Mouse (Mus musculus): Measurements from ENCODE around the gene Ackr3. TPM values are rescaled to one million over a fixed set of nuclear protein-coding genes. Genes with fewer than 3 reads are reported as not detected.

The Ackr3 gene
- polyA plus RNA-seq, 1 experiment: 37.6 TPM

- TF ChIP-seq CTCF (IDR thresholded peaks at IDR 0.05; ENCODE audit: borderline replicate concordance, extremely low read depth, insufficient read depth, insufficient read length): no peak
- no peak for TF ChIP-seq POLR2A (IDR thresholded peaks at IDR 0.05; ENCODE audit: borderline replicate concordance, extremely low read depth, insufficient read depth, insufficient read length, poor library complexity, severe bottlenecking)
- no peak for DNase-seq (ENCODE audit: low read depth)
Measured at GRCm38 (mm10) chr1:90180966-90181699, 22.6 kb upstream of the Ackr3 start.

- TF ChIP-seq POLR2A (IDR thresholded peaks at IDR 0.05; ENCODE audit: borderline replicate concordance, extremely low read depth, insufficient read depth, insufficient read length, poor library complexity, severe bottlenecking) (no peak), CTCF (IDR thresholded peaks at IDR 0.05; ENCODE audit: borderline replicate concordance, extremely low read depth, insufficient read depth, insufficient read length) (no peak)
- DNase-seq (ENCODE audit: low read depth): no peak
Measured at GRCm38 (mm10) chr1:90182521-90182920, 21.3 kb upstream of the Ackr3 start.

- TF ChIP-seq CTCF (IDR thresholded peaks at IDR 0.05; ENCODE audit: borderline replicate concordance, extremely low read depth, insufficient read depth, insufficient read length) (no peak), POLR2A (IDR thresholded peaks at IDR 0.05; ENCODE audit: borderline replicate concordance, extremely low read depth, insufficient read depth, insufficient read length, poor library complexity, severe bottlenecking) (no peak)
- DNase-seq (ENCODE audit: low read depth): no peak
Measured at GRCm38 (mm10) chr1:90183602-90184001, 20.2 kb upstream of the Ackr3 start.

GRCm38 (mm10) chr1:90186173-90186572, 17.6 kb upstream of the Ackr3 start:
- TF ChIP-seq POLR2A (IDR thresholded peaks at IDR 0.05; ENCODE audit: borderline replicate concordance, extremely low read depth, insufficient read depth, insufficient read length, poor library complexity, severe bottlenecking) (no peak), CTCF (IDR thresholded peaks at IDR 0.05; ENCODE audit: borderline replicate concordance, extremely low read depth, insufficient read depth, insufficient read length) (no peak)
- DNase-seq (ENCODE audit: low read depth): no peak

GRCm38 (mm10) chr1:90186874-90187273, 16.9 kb upstream of the Ackr3 start:
- DNase-seq (ENCODE audit: low read depth): no peak
- no peak for TF ChIP-seq POLR2A (IDR thresholded peaks at IDR 0.05; ENCODE audit: borderline replicate concordance, extremely low read depth, insufficient read depth, insufficient read length, poor library complexity, severe bottlenecking)
- no peak for TF ChIP-seq CTCF (IDR thresholded peaks at IDR 0.05; ENCODE audit: borderline replicate concordance, extremely low read depth, insufficient read depth, insufficient read length)

- TF ChIP-seq POLR2A (IDR thresholded peaks at IDR 0.05; ENCODE audit: borderline replicate concordance, extremely low read depth, insufficient read depth, insufficient read length, poor library complexity, severe bottlenecking) (no peak), CTCF (IDR thresholded peaks at IDR 0.05; ENCODE audit: borderline replicate concordance, extremely low read depth, insufficient read depth, insufficient read length) (no peak)
- peak; percentile 71 for DNase-seq (ENCODE audit: low read depth)
Measured at GRCm38 (mm10) chr1:90189046-90189445, 14.7 kb upstream of the Ackr3 start.

GRCm38 (mm10) chr1:90201246-90201645, 2.5 kb upstream of the Ackr3 start:
- no peak for DNase-seq (ENCODE audit: low read depth)
- TF ChIP-seq CTCF (IDR thresholded peaks at IDR 0.05; ENCODE audit: borderline replicate concordance, extremely low read depth, insufficient read depth, insufficient read length): no peak
- TF ChIP-seq POLR2A (IDR thresholded peaks at IDR 0.05; ENCODE audit: borderline replicate concordance, extremely low read depth, insufficient read depth, insufficient read length, poor library complexity, severe bottlenecking): no peak

- TF ChIP-seq CTCF (IDR thresholded peaks at IDR 0.05; ENCODE audit: borderline replicate concordance, extremely low read depth, insufficient read depth, insufficient read length): no peak
- TF ChIP-seq POLR2A (IDR thresholded peaks at IDR 0.05; ENCODE audit: borderline replicate concordance, extremely low read depth, insufficient read depth, insufficient read length, poor library complexity, severe bottlenecking): no peak
- no peak for DNase-seq (ENCODE audit: low read depth)
Measured at GRCm38 (mm10) chr1:90201655-90202054, 2.1 kb upstream of the Ackr3 start.

- TF ChIP-seq POLR2A (IDR thresholded peaks at IDR 0.05; ENCODE audit: borderline replicate concordance, extremely low read depth, insufficient read depth, insufficient read length, poor library complexity, severe bottlenecking) (no peak), CTCF (IDR thresholded peaks at IDR 0.05; ENCODE audit: borderline replicate concordance, extremely low read depth, insufficient read depth, insufficient read length) (no peak)
- peak; percentile 86 for DNase-seq (ENCODE audit: low read depth)
Measured at GRCm38 (mm10) chr1:90202207-90202978, 1.4 kb upstream of the Ackr3 start.

GRCm38 (mm10) chr1:90203341-90203740, 439 bp upstream of the Ackr3 start:
- DNase-seq (ENCODE audit: low read depth): no peak
- TF ChIP-seq POLR2A (IDR thresholded peaks at IDR 0.05; ENCODE audit: borderline replicate concordance, extremely low read depth, insufficient read depth, insufficient read length, poor library complexity, severe bottlenecking) (no peak), CTCF (IDR thresholded peaks at IDR 0.05; ENCODE audit: borderline replicate concordance, extremely low read depth, insufficient read depth, insufficient read length) (no peak)

- DNase-seq (ENCODE audit: low read depth): no peak
- TF ChIP-seq CTCF (IDR thresholded peaks at IDR 0.05; ENCODE audit: borderline replicate concordance, extremely low read depth, insufficient read depth, insufficient read length) (no peak), POLR2A (IDR thresholded peaks at IDR 0.05; ENCODE audit: borderline replicate concordance, extremely low read depth, insufficient read depth, insufficient read length, poor library complexity, severe bottlenecking) (no peak)
Measured at GRCm38 (mm10) chr1:90204821-90205220, 1.0 kb downstream of the Ackr3 start.

Measured in brain, embryonic 14.5 days (tissue).